Mouse (Mus musculus): ENCODE data around the gene Fgfr2. TPM values are rescaled to one million over a fixed set of nuclear protein-coding genes. Genes with fewer than 3 reads are reported as not detected.

The Fgfr2 gene
- total RNA-seq, 2 experiments from 2014 or later: 1.5 to 1.7 TPM

GRCm38 (mm10) chr7:132304424-132305085, 818.6 kb downstream of the Fgfr2 start:
- DNase-seq: no peak
- intact Hi-C loops (cut with DNase I): no loop called here

- DNase-seq: no peak
- intact Hi-C loops (cut with DNase I): no loop called here
Measured at GRCm38 (mm10) chr7:132303988-132304387, 819.2 kb downstream of the Fgfr2 start.

- peak in 1 of 2 experiments; percentile 50 for DNase-seq
- intact Hi-C loops (cut with DNase I): no loop called here
Measured at GRCm38 (mm10) chr7:132302508-132303241, 820.5 kb downstream of the Fgfr2 start.

- intact Hi-C loops (cut with DNase I): no loop called here
- no peak for DNase-seq
Measured at GRCm38 (mm10) chr7:132299661-132300210, 823.4 kb downstream of the Fgfr2 start.

- intact Hi-C loops (cut with DNase I): no loop called here
- no peak for DNase-seq
Measured at GRCm38 (mm10) chr7:132298412-132298990, 824.6 kb downstream of the Fgfr2 start.

- no peak for DNase-seq
- intact Hi-C loops (cut with DNase I): no loop called here
Measured at GRCm38 (mm10) chr7:132296661-132297443, 826.3 kb downstream of the Fgfr2 start.

- DNase-seq: no peak
- intact Hi-C loops (cut with DNase I): no loop called here
Measured at GRCm38 (mm10) chr7:132296132-132296531, 827.0 kb downstream of the Fgfr2 start.

- intact Hi-C loops (cut with DNase I): loop anchor here (2.0 kb wide), 1 partner anchor 23 kb away; no protein-coding TSS in a partner anchor
- DNase-seq: no peak
Measured at GRCm38 (mm10) chr7:132287340-132287664, 835.8 kb downstream of the Fgfr2 start.

GRCm38 (mm10) chr7:132286630-132287339, 836.4 kb downstream of the Fgfr2 start:
- DNase-seq: no peak
- intact Hi-C loops (cut with DNase I): loop anchor here (2.0 kb wide), 1 partner anchor 24 kb away; no protein-coding TSS in a partner anchor

- no peak for DNase-seq
- intact Hi-C loops (cut with DNase I): no loop called here
Measured at GRCm38 (mm10) chr7:132284795-132285194, 838.4 kb downstream of the Fgfr2 start.

- intact Hi-C loops (cut with DNase I): no loop called here
Measured at GRCm38 (mm10) chr7:132284048-132284737, 839.0 kb downstream of the Fgfr2 start.

GRCm38 (mm10) chr7:132282576-132282975, 840.6 kb downstream of the Fgfr2 start:
- intact Hi-C loops (cut with DNase I): no loop called here
- DNase-seq: no peak

More at GRCm38 (mm10) chr7:132284048-132284737, 839.0 kb downstream of the Fgfr2 start:
- no peak for DNase-seq

- no peak for DNase-seq
- intact Hi-C loops (cut with DNase I): no loop called here
Measured at GRCm38 (mm10) chr7:132282161-132282560, 841.0 kb downstream of the Fgfr2 start.

- intact Hi-C loops (cut with DNase I): no loop called here
- DNase-seq: no peak
Measured at GRCm38 (mm10) chr7:132281753-132282152, 841.4 kb downstream of the Fgfr2 start.

GRCm38 (mm10) chr7:132278658-132279057, 844.5 kb downstream of the Fgfr2 start:
- no peak for DNase-seq
- intact Hi-C loops (cut with DNase I): no loop called here

- DNase-seq: no peak
- intact Hi-C loops (cut with DNase I): no loop called here
Measured at GRCm38 (mm10) chr7:132276287-132276686, 846.9 kb downstream of the Fgfr2 start.

- DNase-seq: no peak
- intact Hi-C loops (cut with DNase I): no loop called here
Measured at GRCm38 (mm10) chr7:132273741-132274513, 849.2 kb downstream of the Fgfr2 start.

GRCm38 (mm10) chr7:132272984-132273383, 850.2 kb downstream of the Fgfr2 start:
- intact Hi-C loops (cut with DNase I): no loop called here
- no peak for DNase-seq

- intact Hi-C loops (cut with DNase I): no loop called here
- DNase-seq: no peak
Measured at GRCm38 (mm10) chr7:132270364-132270763, 852.8 kb downstream of the Fgfr2 start.
